ENCODE assay signal across 8 mouse cellular contexts in genomic region chr17:22225422-22226012, GRCm38 (mm10). TPM values are rescaled to one million over a fixed set of nuclear protein-coding genes. Genes with fewer than 3 reads are reported as not detected.
DNase-seq lines count a peak whose midpoint lies in the region; ATAC-seq lines count a peak whose summit lies in the region.

Gene Zfp994 (minus strand): TSS chr17:22225616.

- peak; percentile 99 for DNase-seq in adipocyte (ENCODE audit: low spot score)
- DNase-seq in embryo, embryonic 10 days (ENCODE audit: low spot score), result peak; percentile 96
- DNase-seq in gastrocnemius, postnatal 10 days, result peak; percentile 81
- DNase-seq in induced T-regulatory cell, adult 2 months (ENCODE audit: low read depth), result peak; percentile 97
- peak; percentile 94 to 98 for DNase-seq in left cerebral cortex, adult 9 months (ENCODE audit: low spot score in 2 of 2)
- peak; percentile 94 for DNase-seq in right cerebral cortex, postnatal 14 days
- peak; percentile 92 for DNase-seq in urinary bladder, postnatal 36 days (ENCODE audit: low spot score in 2 of 2)

- peak; percentile 100 for ATAC-seq in megakaryocyte progenitor cell, adult 5-6 weeks (replicated peaks; ENCODE audit: poor library complexity)

RNA-seq across cellular contexts. Expression of gene Zfp994, which starts in this region (rescaled TPM):
- 1 to 10 TPM; 2.1 TPM for total RNA-seq in gastrocnemius, postnatal 10 days (2021)
- 7.7 and 10.0 TPM in 2 replicates for total RNA-seq in megakaryocyte progenitor cell, adult 5-6 weeks (2015)
- total RNA-seq in megakaryocyte progenitor cell, adult 5-6 weeks (2017), result 5.4 and 8.3 TPM in 2 replicates

Comparison
In these comparisons a context has a peak if more than half of its experiments do, and no peak if none do; other contexts are left out.
1. Peak in every context shown above with its lines: DNase-seq and ATAC-seq.